Mouse (Mus musculus) midbrain, embryonic 13.5 days (tissue): ENCODE measurements at regions not wholly inside any gene's neighbourhood (a gene's known extent, or its start where the extent isn't known, plus 50 kb on each side); places are given as distances from the start of the nearest gene placed in this dataset.
A peak's percentile ranks its signal among the peaks of the same experiment; 100 is the strongest.

ENCODE experiments used
- ATAC-seq: fragments of 200-750 bp; cut with Nextera tagmentation; 2 replicates; pipeline ENCODE4 v1.8.0; 2017; ENCODE audit warnings: mild to moderate bottlenecking, moderate TSS enrichment, moderate library complexity
- H3K27ac ChIP-seq: fragments of 300-500 bp; sonication (generic); 2 replicates; pipeline ENCODE4 v1.5.1; 2015; ENCODE audit warnings: inconsistent platforms, mild to moderate bottlenecking, moderate library complexity
- H3K27me3 ChIP-seq: fragments of 300-500 bp; sonication (generic); 2 replicates; pipeline ENCODE4 v1.6.1; 2015; ENCODE audit warnings: mild to moderate bottlenecking, inconsistent platforms
- H3K36me3 ChIP-seq: fragments of 300-500 bp; sonication (generic); 2 replicates; pipeline ENCODE4 v1.6.1; 2015; ENCODE audit warnings: mild to moderate bottlenecking, inconsistent platforms
- H3K4me1 ChIP-seq: fragments of 300-500 bp; sonication (generic); replicated peaks from 2 replicates; pipeline ENCODE4 v1.6.1; 2015; ENCODE audit warnings: inconsistent platforms
- H3K4me2 ChIP-seq: fragments of 300-500 bp; sonication (generic); replicated peaks from 2 replicates; pipeline ENCODE4 v1.6.1; 2015; ENCODE audit warnings: moderate library complexity, mild to moderate bottlenecking, inconsistent platforms
- H3K4me3 ChIP-seq: fragments of 300-500 bp; sonication (generic); replicated peaks from 2 replicates; pipeline ENCODE4 v1.5.1; 2015; ENCODE audit warnings: mild to moderate bottlenecking, inconsistent platforms
- H3K9ac ChIP-seq: fragments of 300-500 bp; sonication (generic); replicated peaks from 2 replicates; pipeline ENCODE4 v1.6.1; 2015; ENCODE audit warnings: mild to moderate bottlenecking, inconsistent platforms
- H3K9me3 ChIP-seq: fragments of 300-500 bp; sonication (generic); 2 replicates; pipeline ENCODE4 v1.6.1; 2016; ENCODE audit warnings: mild to moderate bottlenecking, inconsistent platforms
- WGBS: fragments of 180-500 bp; shearing (Covaris S2); methylation state at CpG from one replicate; pipeline ENCODE4 v1.1.7; 2015; 5-methylcytosine and 5-hydroxymethylcytosine counted together

GRCm38 (mm10) chr19:18331811-18332210 is 299.8 kb downstream of the Ostf1 start:
- Histone ChIP-seq H3K9ac (no peak overlapping the region), H3K4me2 (no peak overlapping the region), H3K27ac (no peak overlapping the region), H3K4me3 (no peak overlapping the region), H3K9me3 (no peaks in the 10 kb centered on the region), H3K36me3 (no peaks in the 10 kb centered on the region), H3K27me3 (no peaks in the 10 kb centered on the region), H3K4me1 (no peaks in the 10 kb centered on the region)
- ATAC-seq: no peak
- WGBS: 77% methylated on average over 7 of the region's 7 CpGs

GRCm38 (mm10) chr19:18329421-18329820 is 302.2 kb downstream of the Ostf1 start:
- no peak overlapping the region for H3K4me2 ChIP-seq
- H3K4me3 ChIP-seq: no peak overlapping the region
- H3K36me3 ChIP-seq: no peaks in the 10 kb centered on the region
- no peaks in the 10 kb centered on the region for H3K9me3 ChIP-seq
- H3K27ac ChIP-seq: no peak overlapping the region
- H3K27me3 ChIP-seq: no peaks in the 10 kb centered on the region
- no peak for ATAC-seq
- H3K9ac ChIP-seq: no peak overlapping the region
- 88% methylated on average over 2 of the region's 2 CpGs for WGBS
- H3K4me1 ChIP-seq: no peaks in the 10 kb centered on the region

GRCm38 (mm10) chr19:18318391-18318944 is 313.2 kb downstream of the Ostf1 start:
- no peak overlapping the region for H3K27ac ChIP-seq
- no peaks in the 10 kb centered on the region for H3K9me3 ChIP-seq
- peaks cover 9% of the 10 kb centered on the region for H3K4me1 ChIP-seq
- no peak overlapping the region for H3K9ac ChIP-seq
- H3K4me3 ChIP-seq: no peak overlapping the region
- H3K27me3 ChIP-seq: no peaks in the 10 kb centered on the region
- ATAC-seq: no peak
- no peak overlapping the region for H3K4me2 ChIP-seq
- no peaks in the 10 kb centered on the region for H3K36me3 ChIP-seq
- WGBS: 62% methylated on average over 1 of the region's 1 CpGs

GRCm38 (mm10) chr19:18273415-18273814 is 358.2 kb downstream of the Ostf1 start:
- Histone ChIP-seq H3K9me3 (no peaks in the 10 kb centered on the region), H3K4me2 (no peak overlapping the region), H3K9ac (no peak overlapping the region), H3K4me1 (no peaks in the 10 kb centered on the region), H3K4me3 (no peak overlapping the region), H3K27me3 (no peaks in the 10 kb centered on the region), H3K27ac (no peak overlapping the region), H3K36me3 (no peaks in the 10 kb centered on the region)
- no peak for ATAC-seq
- 71% methylated on average over 1 of the region's 1 CpGs for WGBS

GRCm38 (mm10) chr19:18255074-18255684 is 376.4 kb downstream of the Ostf1 start:
- 55% methylated on average over 14 of the region's 14 CpGs for WGBS
- peak overlapping the region; percentile 36 for H3K4me2 ChIP-seq
- peak overlapping the region; percentile 16; the same call in 1 of the 2 replicates for H3K4me3 ChIP-seq
- peaks cover 6% of the 10 kb centered on the region; the same call in 1 of the 2 replicates for H3K4me1 ChIP-seq
- no peak for ATAC-seq
- no peak overlapping the region for H3K27ac ChIP-seq
- no peaks in the 10 kb centered on the region for H3K27me3 ChIP-seq
- H3K9ac ChIP-seq: no peak overlapping the region
- no peaks in the 10 kb centered on the region for H3K36me3 ChIP-seq
- no peaks in the 10 kb centered on the region for H3K9me3 ChIP-seq

GRCm38 (mm10) chr19:18253333-18253732 is 378.3 kb downstream of the Ostf1 start:
- 0 out of 2 replicates have a peak, but pooled peaks have one; percentile 45 for ATAC-seq
- H3K9me3 ChIP-seq: no peaks in the 10 kb centered on the region

More at GRCm38 (mm10) chr19:18253333-18253732, 378.3 kb downstream of the Ostf1 start:
- no peak overlapping the region for H3K4me2 ChIP-seq
- no peaks in the 10 kb centered on the region for H3K27me3 ChIP-seq
- H3K4me3 ChIP-seq: no peak overlapping the region
- 34% methylated on average over 4 of the region's 4 CpGs for WGBS
- H3K4me1 ChIP-seq: peaks cover 6% of the 10 kb centered on the region; the same call in 1 of the 2 replicates
- H3K36me3 ChIP-seq: no peaks in the 10 kb centered on the region
- no peak overlapping the region for H3K27ac ChIP-seq
- H3K9ac ChIP-seq: no peak overlapping the region
